Mouse (Mus musculus) ES-Bruce4 (cell line): Measurements from ENCODE around the gene Dnajc7.
A peak's percentile ranks its signal among the peaks of the same experiment; 100 is the strongest.

ENCODE experiments used
- EP300 ChIP-seq: IDR thresholded peaks from 2 replicates; pipeline ENCODE4 v1.6.1; 2011; ENCODE audit warnings: low read depth, low read length; ENCODE audit not compliant: insufficient read depth
- POLR2A ChIP-seq: IDR thresholded peaks from one replicate; pipeline ENCODE4 v1.8.1; 2011; ENCODE audit warnings: low read length; ENCODE audit not compliant: insufficient read depth

- peak; percentile 37 for TF ChIP-seq POLR2A
- peak; percentile 43; the same call in 1 of the 2 replicates for TF ChIP-seq EP300
Measured at GRCm38 (mm10) chr11:100622714-100623113, 2.7 kb upstream of the Dnajc7 start.
